Mouse (Mus musculus): ENCODE results near the gene Ubn1.

The Ubn1 gene

DNA sequence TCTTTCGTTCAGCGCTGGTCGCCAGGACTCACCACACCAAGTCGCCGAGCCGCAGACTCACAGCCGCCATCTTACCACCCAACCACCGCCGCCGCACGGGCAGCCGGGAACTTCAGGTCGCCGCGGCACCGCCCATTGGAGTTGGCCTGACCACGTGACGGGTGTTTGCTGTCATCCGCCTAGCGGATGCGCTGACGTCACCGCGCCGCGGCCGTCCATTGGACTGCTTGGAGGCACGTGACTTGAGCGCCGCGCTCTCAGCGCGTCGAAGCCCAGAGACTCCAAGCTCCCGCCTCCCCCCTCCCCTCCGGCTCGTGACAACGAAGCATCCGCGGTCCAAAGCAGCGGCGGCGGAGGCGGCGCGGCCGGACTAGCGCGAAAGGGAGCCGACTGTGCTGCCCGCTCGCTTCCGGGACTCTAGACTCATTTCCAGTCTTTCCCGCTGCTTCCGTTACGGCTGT is at the start of gene Ubn1, which contains the start of gene Glyr1:
TSS of gene Ubn1 (plus strand) at position 284 of the 461 bp plus-strand sequence.
TSS of gene Glyr1 (minus strand) at position 90 of the 461 bp plus-strand sequence.
- DNase-seq (ENCODE audit: low spot score), result peak; percentile 99

DNA sequence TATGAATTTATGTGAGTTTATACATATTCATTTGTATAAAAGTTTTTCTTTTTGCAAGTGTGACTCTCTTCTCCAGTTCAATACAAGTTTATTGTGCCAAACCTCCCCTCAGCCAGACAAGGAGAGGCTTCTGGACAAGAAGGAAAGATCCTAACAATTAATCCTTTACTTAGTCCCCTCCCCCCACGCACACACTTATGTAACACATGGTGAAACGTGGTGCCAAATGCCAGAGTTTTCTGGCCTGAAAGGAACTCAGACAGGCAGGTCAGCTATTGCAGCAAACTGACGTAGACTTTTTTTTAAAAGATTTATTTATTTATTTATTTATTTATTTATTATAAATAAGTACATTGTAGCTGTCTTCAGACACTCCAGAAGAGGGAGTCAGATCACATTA is 49.2 kb upstream of the Ubn1 start:
- DNase-seq (ENCODE audit: low spot score), result peak; percentile 75

DNA sequence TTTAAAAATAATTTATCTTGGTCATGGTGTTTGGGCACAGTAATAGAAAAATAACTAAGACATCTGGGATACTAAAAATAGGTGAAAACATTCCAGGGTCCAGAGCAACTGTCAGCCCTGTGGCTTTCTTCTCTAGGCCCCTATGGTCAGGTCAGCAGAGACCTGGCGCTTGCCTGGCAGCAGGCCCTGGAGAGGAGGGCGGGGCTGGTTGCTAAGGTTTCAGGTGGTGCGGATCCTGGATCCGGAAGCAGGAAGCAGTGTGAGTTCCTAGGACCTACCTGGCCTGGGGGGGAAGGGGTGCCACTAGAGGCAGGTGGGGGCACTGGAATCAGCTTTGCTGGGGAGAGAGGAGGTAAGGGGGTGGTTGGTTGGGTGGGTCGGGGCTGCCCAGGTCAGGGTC is 42.8 kb upstream of the Ubn1 start, which contains the start of gene Smim22:
TSS of gene Smim22 (plus strand) at position 222 of the 400 bp plus-strand sequence.
- DNase-seq (ENCODE audit: low spot score), result no peak

DNA sequence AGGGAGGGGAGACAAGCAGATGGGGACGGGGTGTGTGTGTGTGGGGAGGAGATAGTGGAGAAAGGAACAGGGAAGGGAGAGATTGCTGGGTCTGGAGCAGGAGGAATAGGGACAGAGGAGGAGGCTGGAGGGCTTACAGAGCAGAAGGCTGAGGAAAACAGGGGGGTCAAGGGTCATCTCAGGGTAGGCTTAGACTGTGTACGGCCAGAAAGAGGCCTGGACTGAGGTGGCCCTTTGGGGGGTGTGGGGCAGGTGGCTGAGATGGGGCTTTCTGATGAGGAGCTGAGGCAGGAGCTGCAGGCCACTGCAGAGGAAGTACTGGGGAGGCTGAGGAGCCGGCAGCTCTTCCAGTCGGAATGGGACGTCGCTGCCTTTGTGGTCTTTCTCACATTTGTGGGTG is 42.4 kb upstream of the Ubn1 start:
- DNase-seq (ENCODE audit: low spot score), result no peak

DNA sequence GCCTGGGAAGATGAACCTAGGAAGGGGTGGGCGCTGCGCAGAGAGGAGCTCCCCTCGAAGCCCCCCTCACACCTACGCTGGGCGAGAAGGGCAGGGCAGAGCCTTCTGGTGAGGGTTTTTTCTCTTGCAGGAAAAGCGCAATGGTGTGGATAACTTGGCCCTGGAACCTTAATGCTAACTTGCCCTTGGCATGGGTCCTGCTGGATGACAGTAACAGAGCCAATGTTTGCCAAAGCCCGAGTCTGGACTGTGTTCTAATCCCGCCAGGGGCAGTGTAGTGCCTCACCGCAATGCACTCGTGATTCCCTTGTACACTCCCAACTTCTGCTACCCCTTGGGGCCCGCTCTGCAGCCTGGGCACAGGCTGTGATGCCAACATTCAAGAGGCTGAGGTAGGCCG is 41.8 kb upstream of the Ubn1 start:
- peak; percentile 35 for DNase-seq (ENCODE audit: low spot score)

DNA sequence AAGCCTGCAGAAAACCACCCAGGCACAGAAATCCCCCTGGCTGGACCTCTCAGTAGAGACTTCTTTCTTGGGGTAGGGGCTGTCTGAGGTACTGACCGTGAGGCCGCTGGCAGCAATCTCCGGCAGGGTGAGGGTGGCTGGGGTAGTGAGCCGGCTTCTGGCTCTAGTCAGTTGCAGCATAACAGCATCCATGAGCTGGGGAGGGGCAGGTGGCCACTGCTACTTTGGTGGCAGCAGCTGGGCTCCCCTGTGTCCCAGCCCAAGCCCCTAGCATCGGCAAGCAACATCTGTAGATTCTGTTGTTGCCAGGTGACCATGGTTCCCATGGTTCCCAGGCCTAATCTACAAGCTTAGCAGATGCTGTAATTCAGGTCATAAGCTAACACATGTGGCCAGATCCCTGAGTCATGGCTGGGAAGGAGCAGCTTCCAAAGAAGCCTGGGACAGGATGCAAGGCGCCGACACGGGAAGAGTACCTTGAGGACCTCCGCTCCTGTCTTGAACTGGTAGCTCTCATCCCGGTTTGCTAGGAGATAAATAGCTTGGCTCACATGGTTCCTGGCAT is 39.4 kb upstream of the Ubn1 start:
- DNase-seq (ENCODE audit: low spot score), result peak; percentile 18

DNA sequence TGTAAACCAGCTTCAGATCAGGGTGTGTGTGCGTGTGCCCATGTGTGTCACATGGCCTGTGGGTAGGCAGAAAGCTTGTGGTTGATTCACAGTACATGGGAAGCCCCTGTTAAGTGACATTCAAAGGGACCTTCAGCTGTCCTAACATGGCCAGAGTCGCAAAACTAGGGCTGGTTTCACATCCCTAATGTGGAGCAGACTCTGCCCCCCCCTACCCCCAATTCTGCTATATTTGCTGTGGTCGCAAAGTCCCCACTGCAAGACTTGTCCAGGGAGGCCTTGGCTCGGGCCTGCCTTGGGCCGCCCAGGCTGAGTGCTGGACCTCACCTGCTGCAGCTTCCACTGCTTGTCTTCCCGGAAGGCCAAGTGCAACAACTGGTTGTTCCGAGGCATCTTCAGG is 38.6 kb upstream of the Ubn1 start:
- DNase-seq (ENCODE audit: low spot score), result no peak

DNA sequence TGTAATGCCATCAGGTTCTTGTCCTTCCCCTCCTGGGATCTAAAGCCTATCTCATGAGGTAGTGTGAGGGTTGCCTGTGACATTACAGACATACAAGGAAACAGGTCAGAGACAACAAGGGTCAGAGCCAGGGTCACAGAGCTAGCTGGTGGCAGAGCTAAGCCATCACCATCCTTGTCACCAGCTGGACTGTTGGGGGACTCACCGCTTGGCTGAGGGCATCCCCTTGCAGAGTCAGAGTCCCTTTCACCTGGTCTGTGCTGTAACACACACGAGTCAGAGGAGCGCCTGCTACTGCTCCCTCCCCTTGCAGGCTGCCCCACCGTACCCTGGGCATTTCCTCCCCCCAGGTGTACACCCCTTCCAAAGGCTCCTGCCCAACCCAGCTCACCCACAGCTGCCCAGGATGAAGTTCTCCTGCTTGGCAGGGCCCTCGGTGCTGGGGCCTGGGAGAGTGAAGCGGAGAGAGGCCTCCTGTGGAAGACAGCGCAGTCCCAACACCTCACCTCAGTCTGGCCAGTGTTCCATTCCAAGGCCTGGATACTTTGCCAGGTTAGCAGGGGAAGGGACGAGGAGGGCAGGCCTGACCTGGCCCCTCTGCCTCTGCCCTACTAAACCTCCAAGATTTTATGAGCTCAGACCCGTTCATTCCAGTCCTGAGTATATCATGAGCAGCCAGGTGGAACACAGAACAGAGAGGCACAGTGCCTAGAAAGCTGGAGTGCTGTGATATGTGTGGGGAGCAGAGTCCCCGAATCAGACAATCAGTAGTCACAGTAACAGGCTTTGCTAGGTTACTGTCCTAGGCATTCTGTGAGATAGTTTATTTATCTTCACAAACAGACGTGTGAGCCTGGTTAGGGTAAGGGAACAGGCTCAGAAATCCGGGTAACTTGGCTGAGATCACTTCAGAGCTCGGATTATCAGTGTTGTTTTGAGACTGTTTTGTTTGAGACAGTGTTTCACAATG is 37.5 kb upstream of the Ubn1 start:
- DNase-seq (ENCODE audit: low spot score), result no peak

DNA sequence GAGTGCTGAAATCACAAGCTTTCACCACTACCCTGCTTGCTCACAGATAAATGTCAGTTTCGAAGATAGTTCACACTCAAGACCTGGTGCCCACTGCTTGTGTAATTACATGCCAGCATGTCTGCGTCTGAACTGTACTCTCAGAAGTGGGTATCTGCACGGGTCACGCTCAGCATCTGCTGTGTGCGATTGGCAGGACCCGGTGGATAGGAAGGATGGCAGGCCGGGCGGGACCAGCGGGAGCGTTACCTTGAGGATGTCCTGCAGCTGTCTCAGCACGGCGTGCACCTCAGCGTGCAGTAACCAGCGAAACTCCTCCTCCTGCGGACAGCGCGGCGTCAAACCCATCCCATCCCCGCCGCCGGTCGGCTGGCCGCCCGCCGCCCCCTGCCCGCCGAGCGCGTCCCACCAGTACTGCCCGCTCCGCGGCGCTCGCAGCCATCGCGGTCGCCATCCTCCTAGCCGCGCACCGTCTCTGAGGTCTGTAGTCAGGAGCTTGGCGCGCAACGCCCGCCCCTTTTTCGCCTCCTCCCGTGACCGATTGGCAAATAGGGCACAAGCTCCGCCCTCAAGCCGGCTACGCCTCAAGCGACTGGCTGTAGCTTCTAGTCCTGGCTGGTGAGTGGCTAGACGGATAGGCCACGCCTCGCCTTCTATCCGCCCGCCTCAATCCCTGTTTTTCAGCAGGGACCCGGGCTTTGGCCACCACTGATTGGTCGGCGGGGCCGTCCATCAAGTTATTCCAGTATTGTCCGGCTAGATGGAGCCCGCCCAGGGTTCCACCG is 36.6 kb upstream of the Ubn1 start, which contains the start of gene Rogdi:
TSS of gene Rogdi (minus strand) at position 500 of the 785 bp plus-strand sequence.
- peak; percentile 100 for DNase-seq (ENCODE audit: low spot score)

DNA sequence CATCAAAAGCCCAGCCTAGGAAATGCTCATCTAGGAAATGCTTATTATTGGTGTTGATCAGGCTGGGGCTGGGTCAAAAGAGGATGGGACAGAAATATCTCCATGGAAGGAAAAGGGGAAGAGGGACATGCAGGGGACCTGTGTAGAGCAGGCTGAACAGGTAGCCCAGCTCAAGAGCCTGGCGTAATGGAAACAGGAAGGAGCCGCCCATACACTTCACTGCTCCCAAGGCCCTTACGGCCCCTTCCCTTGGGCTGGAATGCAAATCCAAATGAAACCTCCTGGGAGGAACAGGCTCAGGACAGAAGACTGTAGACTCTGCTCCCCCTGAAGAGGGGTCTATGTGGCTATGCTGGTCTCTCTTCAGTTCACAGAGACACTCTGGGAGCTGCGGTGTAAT is 35.3 kb upstream of the Ubn1 start:
- DNase-seq (ENCODE audit: low spot score), result no peak

DNA sequence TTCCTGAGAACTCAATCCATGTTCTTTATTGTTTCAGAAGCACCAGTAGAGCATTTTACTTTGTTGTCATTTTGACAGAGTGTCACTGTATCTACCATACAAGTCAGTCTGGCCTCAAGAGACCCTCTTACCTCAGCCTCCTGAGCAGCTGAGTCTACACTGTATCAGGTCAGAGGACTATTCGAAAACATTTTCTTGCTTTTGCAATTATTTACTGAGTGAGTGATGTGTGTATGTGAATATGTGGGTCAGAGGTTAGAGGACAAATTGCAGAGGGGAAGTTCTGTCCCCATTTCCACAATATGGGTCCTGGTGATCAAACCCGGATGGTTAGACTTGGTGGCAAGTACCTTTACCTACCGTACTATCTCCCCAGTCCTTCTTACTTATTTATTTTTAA is 25.8 kb upstream of the Ubn1 start:
- DNase-seq (ENCODE audit: low spot score), result no peak

DNA sequence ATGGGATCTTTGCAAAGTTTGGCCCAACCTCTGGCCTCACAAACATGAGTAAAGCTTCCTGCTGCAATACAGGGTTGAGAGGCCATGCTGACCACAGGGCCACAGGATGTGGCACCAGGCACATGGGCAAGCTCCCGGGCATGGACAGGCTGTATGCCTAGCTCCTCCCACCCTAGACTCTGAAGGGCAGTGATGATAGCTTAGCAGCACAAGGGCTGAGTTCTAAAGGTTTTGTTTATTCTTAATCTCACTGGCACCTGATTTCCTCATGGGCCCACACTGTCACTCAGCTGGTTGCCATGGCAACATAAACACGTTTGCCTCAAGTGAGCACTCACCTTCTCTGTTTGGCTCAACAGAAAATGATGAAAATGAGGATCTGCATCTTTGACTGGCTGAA is 20.0 kb upstream of the Ubn1 start:
- DNase-seq (ENCODE audit: low spot score), result no peak

DNA sequence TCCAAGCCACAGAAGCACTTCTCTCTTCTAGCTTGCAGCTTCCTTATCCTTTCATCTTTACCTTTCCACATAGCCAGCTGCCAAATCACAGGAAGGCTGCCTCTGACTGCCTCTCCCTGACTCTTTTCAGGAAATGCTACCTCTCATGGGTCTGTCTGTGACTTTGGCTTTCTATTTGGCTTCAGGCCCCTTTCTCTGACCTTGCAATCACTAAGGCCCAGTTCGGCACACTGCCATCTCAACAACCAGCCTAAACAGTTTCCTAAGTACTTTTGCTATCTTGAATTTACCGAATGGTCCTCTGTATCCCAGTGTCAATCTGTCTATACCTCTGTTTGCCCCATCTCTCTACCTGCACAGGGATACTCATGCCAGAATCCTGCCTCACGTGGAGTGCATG is 14.3 kb upstream of the Ubn1 start:
- DNase-seq (ENCODE audit: low spot score), result no peak

DNA sequence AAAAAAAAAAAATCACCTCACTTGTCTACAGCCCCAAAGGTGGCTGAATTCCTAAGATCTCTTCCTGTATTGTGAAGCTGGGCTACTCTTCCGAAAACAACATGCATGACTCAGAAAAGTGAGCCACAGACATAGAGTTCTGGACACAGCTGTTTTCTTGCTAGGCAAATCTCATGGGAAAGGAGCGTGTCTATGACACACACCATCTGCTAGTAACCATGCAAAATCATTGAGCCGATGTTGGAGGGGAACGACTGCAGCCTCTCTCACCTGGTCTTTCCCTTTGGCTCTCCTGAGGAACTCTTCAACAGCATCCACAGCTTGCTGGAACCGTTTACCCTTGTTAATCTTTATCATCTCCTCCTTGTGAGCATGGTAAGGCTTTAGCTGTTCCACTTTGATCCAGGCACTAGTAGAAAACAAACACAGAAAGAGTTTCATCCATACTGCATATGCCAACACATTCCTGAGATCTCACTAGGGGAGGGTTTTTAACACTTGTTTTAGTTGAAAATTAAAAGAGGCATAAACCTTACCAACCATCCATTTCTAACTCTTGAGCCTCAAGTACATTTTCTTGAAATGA is 13.1 kb upstream of the Ubn1 start:
- DNase-seq (ENCODE audit: low spot score), result no peak

DNA sequence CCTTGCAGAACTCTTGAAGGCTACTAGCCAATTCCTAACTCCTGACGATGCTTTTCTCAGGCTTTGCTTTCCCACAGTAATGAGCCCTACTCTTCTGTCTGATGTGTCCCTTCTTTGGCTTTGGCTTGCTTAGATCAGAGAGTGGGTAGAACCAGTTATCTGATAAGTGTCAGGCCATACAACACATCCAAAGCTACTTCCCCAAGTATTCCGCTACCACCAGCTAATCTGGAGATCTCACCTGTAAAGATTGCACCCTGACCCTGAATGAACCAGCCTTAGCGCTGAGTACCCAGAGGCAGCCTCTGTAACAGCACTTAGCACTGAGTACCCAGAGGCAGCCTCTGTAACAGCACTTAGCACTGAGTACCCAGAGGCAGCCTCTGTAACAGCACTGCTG is 4.5 kb upstream of the Ubn1 start:
- DNase-seq (ENCODE audit: low spot score), result no peak

DNA sequence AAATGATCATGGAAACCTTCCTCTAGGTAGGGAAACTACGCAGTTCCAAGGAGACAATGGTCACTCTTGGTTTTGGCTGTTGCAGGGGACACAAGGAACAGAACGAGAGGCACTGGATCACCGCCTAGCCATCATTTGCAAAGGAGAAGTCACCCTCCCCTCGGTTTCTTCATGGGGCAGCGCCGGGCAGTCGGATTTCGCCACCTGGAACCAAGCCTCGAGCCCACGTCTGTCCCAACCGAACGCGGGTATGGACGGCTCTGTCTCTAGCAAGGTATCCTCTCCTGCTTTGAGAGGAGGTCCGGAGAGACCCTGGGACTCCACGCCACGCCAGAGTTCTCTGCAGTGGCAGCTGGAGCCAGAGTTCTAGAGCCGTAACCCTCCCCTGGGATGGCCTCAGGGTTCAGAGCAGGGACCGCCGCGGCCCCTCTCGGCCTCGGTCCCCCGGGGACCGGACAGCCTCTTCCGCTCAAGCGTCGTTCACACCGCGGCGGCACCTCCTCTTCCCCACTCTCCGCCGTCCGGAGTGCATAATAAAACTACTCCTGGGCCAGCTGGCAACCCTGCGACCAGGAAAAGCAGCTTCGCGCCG is 579 bp upstream of the Ubn1 start:
- peak; percentile 51 for DNase-seq (ENCODE audit: low spot score)

DNA sequence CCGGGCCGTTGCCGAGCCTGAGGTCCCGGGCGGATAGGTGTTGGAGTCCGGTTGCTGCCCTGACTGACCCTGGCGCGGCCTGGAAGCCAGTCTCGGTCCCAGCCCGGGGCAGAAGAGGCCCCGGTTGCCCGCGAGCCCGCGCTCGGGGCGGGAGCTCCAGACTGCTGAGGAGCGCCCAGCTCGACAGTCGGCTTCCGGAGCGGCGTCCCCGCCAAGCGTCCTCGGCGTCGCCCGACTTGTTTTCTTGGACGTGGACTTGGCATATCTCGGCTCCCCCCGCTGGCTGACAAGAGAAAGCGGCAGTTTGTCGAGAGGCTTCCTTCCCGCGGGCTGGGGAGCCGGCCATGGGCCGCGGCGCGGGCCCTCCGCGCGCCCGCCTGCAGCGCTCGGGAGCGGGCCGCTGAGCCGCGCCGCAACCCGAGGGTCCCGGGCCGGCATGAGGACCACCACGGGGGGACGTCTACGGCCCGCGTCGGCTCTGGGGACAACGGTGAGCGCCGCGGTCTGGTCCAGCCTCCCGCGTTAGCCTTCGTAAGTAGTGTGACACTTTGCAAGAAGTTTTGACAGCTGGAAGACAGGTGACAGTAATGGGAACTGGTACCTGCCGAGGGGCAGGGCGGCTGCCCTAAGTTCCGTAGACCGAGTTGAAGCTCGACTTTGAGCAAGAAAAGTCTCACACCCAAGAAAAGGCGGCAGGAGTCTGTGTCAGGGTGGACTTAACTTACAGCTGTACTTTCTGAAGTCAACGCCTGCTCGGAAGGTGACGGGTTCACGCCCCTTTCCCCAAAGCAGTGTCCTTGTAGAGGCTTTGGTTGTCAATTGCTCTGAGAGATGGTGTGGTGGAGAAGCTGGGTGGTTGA is 624 bp downstream of the Ubn1 start:
- peak; percentile 76 for DNase-seq (ENCODE audit: low spot score)

DNA sequence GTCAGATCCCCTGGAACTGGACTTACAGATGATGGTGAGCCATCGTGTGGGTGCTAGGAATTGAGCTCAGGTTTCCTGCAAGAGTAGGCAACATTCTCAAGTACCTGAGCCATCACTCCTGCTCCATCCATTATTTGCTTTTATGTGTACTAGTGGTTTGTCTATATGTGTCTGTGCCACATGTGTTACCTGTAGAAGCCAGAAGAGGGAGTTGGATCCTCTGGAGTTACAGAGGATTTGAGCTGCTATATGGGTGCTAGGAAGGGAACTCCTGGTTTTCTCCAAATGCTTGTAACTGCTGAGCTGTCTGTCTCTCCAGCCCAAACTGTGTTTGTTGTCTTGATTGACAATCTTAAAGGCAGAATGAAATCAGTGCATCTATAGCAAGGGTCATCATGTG is 8.3 kb downstream of the Ubn1 start:
- DNase-seq (ENCODE audit: low spot score), result no peak

DNA sequence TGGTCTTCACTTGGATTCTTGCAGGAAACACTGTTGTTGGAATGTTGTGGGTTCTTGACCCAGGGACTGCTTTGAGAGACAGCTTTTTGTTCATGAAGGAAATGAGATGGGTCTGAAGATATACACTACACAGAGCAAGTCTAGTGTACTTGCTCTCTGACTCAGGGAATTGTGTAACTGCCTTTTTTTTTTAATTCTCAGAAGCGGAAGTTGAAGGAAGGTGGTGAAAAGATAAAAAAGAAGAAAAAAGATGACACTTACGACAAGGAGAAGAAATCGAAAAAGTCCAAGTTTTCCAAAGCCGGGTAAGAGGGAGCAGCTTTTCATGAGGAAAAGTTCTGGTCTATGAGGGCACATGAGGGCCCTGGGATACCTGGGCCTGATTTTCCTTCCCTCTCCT is 13.6 kb downstream of the Ubn1 start:
- no peak for DNase-seq (ENCODE audit: low spot score)

DNA sequence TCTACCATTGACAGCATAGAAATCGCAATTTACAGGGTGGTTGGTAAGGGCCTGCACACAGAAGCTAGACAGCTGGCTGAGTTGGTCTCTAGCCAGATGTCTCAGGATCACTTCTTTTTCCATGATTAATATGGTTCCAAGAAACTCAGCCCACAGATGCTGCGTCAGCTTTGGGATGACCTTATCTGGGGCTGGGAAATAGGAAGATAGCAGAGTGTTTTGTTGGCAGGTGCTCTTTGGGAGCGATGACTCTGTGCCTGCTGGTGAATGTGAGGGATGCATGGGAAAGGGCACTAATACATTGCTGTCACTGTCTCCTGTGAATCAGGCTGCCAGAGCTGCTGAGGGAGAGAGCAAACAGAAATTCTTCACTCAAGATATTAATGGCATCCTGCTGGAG is 20.5 kb downstream of the Ubn1 start:
- no peak for DNase-seq (ENCODE audit: low spot score)

DNA sequence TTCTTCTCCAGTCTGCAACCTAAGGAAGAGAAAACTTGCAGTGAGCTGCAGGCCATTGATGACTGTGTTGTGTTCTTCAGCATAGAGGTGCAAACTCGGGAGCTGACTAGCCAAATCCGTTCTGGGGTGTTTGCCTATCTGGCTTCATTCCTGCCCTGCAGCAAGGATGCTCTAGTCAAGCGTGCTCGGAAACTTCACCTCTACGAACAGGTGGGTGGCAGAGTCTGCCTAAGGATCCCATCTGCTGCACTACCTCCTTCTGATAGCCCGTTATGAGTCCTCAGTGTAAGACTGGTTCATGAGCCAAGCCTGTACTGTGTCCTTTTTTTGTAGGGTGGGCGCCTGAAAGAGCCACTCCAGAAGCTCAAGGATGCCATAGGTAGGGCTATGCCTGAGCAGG is 22.1 kb downstream of the Ubn1 start:
- DNase-seq (ENCODE audit: low spot score), result no peak

All from adipocyte (in vitro differentiated cells).